Mouse (Mus musculus) MEL (cell line): ENCODE data around the gene Cd38. TPM values are rescaled to one million over a fixed set of nuclear protein-coding genes. Genes with fewer than 3 reads are reported as not detected.
A peak's percentile ranks its signal among the peaks of the same experiment; 100 is the strongest.

Source experiments
- DNase-seq: peaks from one replicate; pipeline ENCODE4 v3.0.0; 2011; ENCODE audit warnings: low read depth, low spot score
- H3K27ac ChIP-seq: 2 replicates; pipeline ENCODE4 v1.5.1; 2012; ENCODE audit warnings: low read depth, mild to moderate bottlenecking, control low read depth, low read length, moderate library complexity; ENCODE audit not compliant: control insufficient read depth
- H3K27me3 ChIP-seq, 2 experiments: fragments of 150-350 bp in 1 of 2; sonication (generic) in 1 of 2; 2 replicates each; pipeline ENCODE4 v1.6.1; 2012; ENCODE audit warnings: low read length in 2 of 2, mild to moderate bottlenecking in 2 of 2, improper control_type of control experiment in 1 of 2, moderate library complexity in 1 of 2; ENCODE audit not compliant: insufficient read depth in 2 of 2, control insufficient read depth in 1 of 2
- H3K36me3 ChIP-seq, 2 experiments: 2 replicates each; pipeline ENCODE4 v1.6.1; 2012 to 2014; ENCODE audit warnings: low read length in 2 of 2, improper control_type of control experiment in 1 of 2, inconsistent platforms in 1 of 2, mild to moderate bottlenecking in 1 of 2; ENCODE audit not compliant: insufficient read depth in 2 of 2, control insufficient read depth in 1 of 2
- H3K4me1 ChIP-seq, 2 experiments: fragments of 150-350 bp in 1 of 2; sonication (generic) in 1 of 2; 2 replicates each; pipeline ENCODE4 v1.6.1; 2012; ENCODE audit warnings: low read length in 2 of 2, improper control_type of control experiment in 1 of 2, mild to moderate bottlenecking in 1 of 2; ENCODE audit not compliant: insufficient read depth in 2 of 2, control insufficient read depth in 1 of 2
- H3K4me3 ChIP-seq, 2 experiments: fragments of 150-350 bp in 1 of 2; sonication (generic) in 1 of 2; 2 replicates each; pipeline ENCODE4 v1.5.1; 2012; ENCODE audit warnings: low read depth in 2 of 2, low read length in 2 of 2, mild to moderate bottlenecking in 2 of 2, moderate library complexity in 2 of 2, control low read depth in 1 of 2, improper control_type of control experiment in 1 of 2; ENCODE audit not compliant: control insufficient read depth in 1 of 2, insufficient read depth in 1 of 2
- H3K79me2 ChIP-seq: 2 replicates; pipeline ENCODE4 v1.6.1; 2012; ENCODE audit warnings: mild to moderate bottlenecking, low read length, moderate library complexity; ENCODE audit not compliant: control insufficient read depth, poor library complexity, insufficient read depth
- H3K9ac ChIP-seq: 2 replicates; pipeline ENCODE4 v1.6.1; 2012; ENCODE audit warnings: low read depth, mild to moderate bottlenecking, control low read depth, low read length, moderate library complexity; ENCODE audit not compliant: control insufficient read depth, poor library complexity, severe bottlenecking
- H3K9me3 ChIP-seq: fragments of 150-350 bp; sonication (generic); replicated peaks from 2 replicates; pipeline ENCODE4 v1.6.1; 2012; ENCODE audit warnings: mild to moderate bottlenecking, low read length, improper control_type of control experiment, moderate library complexity; ENCODE audit not compliant: insufficient read depth
- CTCF ChIP-seq, 3 experiments: IDR thresholded peaks in 2 of 3; conservative IDR thresholded peaks in 1 of 3; 2 replicates each; pipeline ENCODE4 v1.5.1; 2011 to 2012; ENCODE audit warnings: low read length in 3 of 3, low read depth in 2 of 3, mild to moderate bottlenecking in 2 of 3, improper control_type of control experiment in 1 of 3, inconsistent platforms in 1 of 3, mixed read lengths in 1 of 3, moderate library complexity in 1 of 3; ENCODE audit not compliant: control insufficient read depth in 1 of 3, insufficient read depth in 1 of 3, poor library complexity in 1 of 3, severe bottlenecking in 1 of 3
- HCFC1 ChIP-seq: IDR thresholded peaks from 2 replicates; pipeline ENCODE4 v1.6.1; 2012; ENCODE audit warnings: low read depth, mild to moderate bottlenecking, inconsistent platforms, low read length, improper control_type of control experiment, moderate library complexity
- MAX ChIP-seq: IDR thresholded peaks from 2 replicates; pipeline ENCODE4 v1.6.1; 2011; ENCODE audit warnings: low read length, improper control_type of control experiment
- MAZ ChIP-seq: IDR thresholded peaks from 2 replicates; pipeline ENCODE4 v1.6.1; 2012; ENCODE audit warnings: low read depth, mild to moderate bottlenecking, inconsistent platforms, low read length, improper control_type of control experiment
- RAD21 ChIP-seq: IDR thresholded peaks from 2 replicates; pipeline ENCODE4 v1.6.1; 2011; ENCODE audit warnings: mild to moderate bottlenecking, low read depth, low read length, improper control_type of control experiment
- SMC3 ChIP-seq: IDR thresholded peaks from 2 replicates; pipeline ENCODE4 v1.6.1; 2011; ENCODE audit warnings: low read depth, low read length, improper control_type of control experiment
- TCF12 ChIP-seq: IDR thresholded peaks from 2 replicates; pipeline ENCODE4 v1.6.1; 2014; ENCODE audit warnings: low read depth, mild to moderate bottlenecking, inconsistent platforms, low read length, improper control_type of control experiment, moderate library complexity
- UBTF ChIP-seq: IDR thresholded peaks from 2 replicates; pipeline ENCODE4 v1.6.1; 2012; ENCODE audit warnings: low read depth, mild to moderate bottlenecking, inconsistent platforms, low read length, improper control_type of control experiment, moderate library complexity, borderline replicate concordance; ENCODE audit not compliant: insufficient read depth
- ZNF384 ChIP-seq: IDR thresholded peaks from 2 replicates; pipeline ENCODE4 v1.6.1; 2012; ENCODE audit warnings: low read depth, mild to moderate bottlenecking, inconsistent platforms, low read length, improper control_type of control experiment
- polyA plus RNA-seq, 2 experiments: library from polyadenylated mRNA; stranded (reverse) in 1 of 2; unstranded in 1 of 2; fragments of >175 nt in 1 of 2; fragments of >200 nt in 1 of 2; gene quantifications; 2 replicates each; pipeline versions ENCODE4 v1.2.1 to v1.2.4; 2012; ENCODE audit warnings: low replicate concordance in 2 of 2, low read depth in 1 of 2; ENCODE audit not compliant: insufficient read length in 2 of 2, insufficient read depth in 1 of 2, missing spikeins in 1 of 2
- total RNA-seq: library from RNA; depleted of rRNA; stranded (reverse); fragments of 300-350 nt; gene quantifications from 2 replicates; pipeline ENCODE4 v1.2.3, GENCODE M21; 2012

Cd38 gene
- total and polyA plus RNA-seq, 3 experiments: not detected

DNA sequence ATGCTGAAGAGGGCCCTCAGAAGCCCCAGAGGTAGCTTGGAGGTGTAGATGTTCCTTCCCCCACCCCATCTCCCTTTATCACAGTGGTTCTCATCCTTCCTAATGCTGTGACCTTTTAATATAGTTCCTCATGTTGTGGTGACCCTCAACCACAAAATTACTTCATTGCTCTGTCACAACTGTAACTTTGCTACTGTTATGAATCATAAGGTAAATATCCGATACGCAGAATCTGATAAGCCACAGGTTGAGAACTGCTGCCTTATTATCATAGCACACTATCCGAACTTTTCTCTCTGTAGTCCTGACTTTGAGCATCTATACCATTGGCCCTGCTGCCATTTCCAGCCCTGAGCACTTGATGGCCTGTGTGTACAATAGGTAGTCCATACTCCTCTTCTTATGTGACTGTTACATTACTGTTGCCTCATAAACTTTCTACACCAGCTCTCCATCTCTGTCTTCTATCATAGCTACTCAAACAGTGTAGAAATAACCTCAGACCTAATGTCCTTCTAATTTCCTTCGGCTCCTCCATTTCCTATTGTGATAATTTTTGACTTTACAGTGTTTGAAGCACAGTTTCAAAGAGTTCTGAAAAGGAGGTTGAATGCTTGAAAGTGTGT, 47.0 kb downstream of the Cd38 start:
- TF ChIP-seq RAD21 (no peak), HCFC1 (no peak), MAZ (no peak), SMC3 (no peak), ZNF384 (no peak)
- no peaks in the 10 kb centered on the region for H3K79me2 ChIP-seq
- no peaks in the 10 kb centered on the region for H3K27me3 ChIP-seq
- no peaks in the 10 kb centered on the region for H3K9me3 ChIP-seq
- H3K4me1 ChIP-seq: no peaks in the 10 kb centered on the region
- no peak overlapping the region for H3K27ac ChIP-seq
- H3K9ac ChIP-seq: no peak overlapping the region
- no peak for DNase-seq
- no peaks in the 10 kb centered on the region for H3K36me3 ChIP-seq
- no peak overlapping the region for H3K4me3 ChIP-seq

DNA sequence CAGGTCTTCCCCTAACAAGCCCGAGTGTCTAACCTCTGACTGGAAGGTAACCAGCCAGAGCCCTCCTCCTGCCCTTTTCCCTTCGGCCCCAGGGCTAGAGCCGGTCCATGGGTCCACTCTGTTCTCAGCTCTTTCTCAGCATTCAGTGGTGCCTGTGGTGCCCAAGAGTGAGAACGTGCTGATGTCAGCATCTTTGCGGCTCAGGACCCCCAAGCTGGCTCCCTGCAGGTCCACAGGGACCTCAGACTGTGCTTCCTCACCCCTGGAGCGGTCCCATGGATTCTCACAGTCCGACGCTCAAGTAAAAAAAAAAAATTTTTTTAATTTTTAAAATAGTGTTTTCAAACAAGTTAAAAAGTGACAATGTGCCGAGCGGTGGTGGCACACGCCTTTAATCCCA, 53.5 kb downstream of the Cd38 start:
- H3K36me3 ChIP-seq: no peaks in the 10 kb centered on the region
- no peaks in the 10 kb centered on the region for H3K79me2 ChIP-seq
- no peak for TF ChIP-seq MAX
- H3K27ac ChIP-seq: no peak overlapping the region
- no peak for DNase-seq
- H3K4me3 ChIP-seq: no peak overlapping the region
- no peaks in the 10 kb centered on the region for H3K27me3 ChIP-seq
- no peaks in the 10 kb centered on the region for H3K4me1 ChIP-seq
- H3K9me3 ChIP-seq: no peaks in the 10 kb centered on the region
- no peak overlapping the region for H3K9ac ChIP-seq

DNA sequence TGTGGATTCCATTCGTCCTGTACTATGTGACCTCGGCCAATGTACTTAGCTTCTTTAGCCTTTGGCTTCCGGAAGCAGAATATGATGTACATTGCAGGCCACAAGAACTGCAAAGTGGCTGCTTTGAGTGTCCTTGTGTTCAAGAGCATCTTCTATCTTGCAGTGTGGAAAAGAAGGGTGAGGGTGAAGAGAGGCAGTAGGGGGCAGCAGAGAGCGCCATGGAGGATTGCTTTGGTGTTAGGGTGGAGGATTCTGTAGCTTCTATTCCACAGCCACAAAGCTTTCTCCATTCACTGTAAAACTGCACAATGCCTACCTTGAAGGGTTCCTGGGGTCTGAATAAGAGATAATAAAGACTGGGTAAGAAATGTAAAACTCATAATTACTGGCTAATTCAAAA, 55.6 kb downstream of the Cd38 start:
- Histone ChIP-seq H3K27ac (no peak overlapping the region), H3K9ac (no peak overlapping the region), H3K9me3 (no peaks in the 10 kb centered on the region), H3K4me1 (no peaks in the 10 kb centered on the region), H3K4me3 (no peak overlapping the region), H3K27me3 (no peaks in the 10 kb centered on the region), H3K36me3 (no peaks in the 10 kb centered on the region), H3K79me2 (no peaks in the 10 kb centered on the region)
- DNase-seq: no peak
- TF ChIP-seq CTCF (IDR thresholded peaks at IDR 0.05 in 2 of 3, conservative IDR thresholded peaks at IDR 0.05 in 1 of 3; ENCODE audit: control insufficient read depth in 1 of 3, insufficient read depth in 1 of 3, low read depth in 2 of 3, low read length in 3 of 3, poor library complexity in 1 of 3, severe bottlenecking in 1 of 3) (peak in 2 of 3 experiments; percentile 15 to 19; a peak in 3 of 6 replicates), TCF12 (no peak)

DNA sequence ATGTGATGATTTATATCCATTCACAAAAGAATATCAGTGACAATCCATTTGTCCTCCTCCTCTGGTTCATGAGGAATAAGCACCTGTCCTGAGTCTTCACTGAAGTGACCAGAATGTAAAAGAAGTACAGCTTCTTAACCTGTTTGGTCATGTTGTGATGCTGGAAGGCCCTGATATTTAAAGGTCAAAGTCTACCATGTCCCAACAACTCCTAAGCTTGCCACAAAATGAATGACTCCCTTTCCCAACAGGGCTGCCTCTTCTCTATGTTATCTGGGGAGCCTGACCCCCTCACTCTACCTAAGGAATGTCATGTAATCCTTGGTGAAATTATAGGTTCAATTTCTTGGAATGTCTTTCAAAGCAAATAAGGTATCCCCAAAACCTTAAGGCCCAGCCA, 59.4 kb downstream of the Cd38 start:
- H3K27me3 ChIP-seq: no peaks in the 10 kb centered on the region; a peak in 1 of 4 replicates
- H3K4me1 ChIP-seq: no peaks in the 10 kb centered on the region
- no peak for DNase-seq
- TF ChIP-seq UBTF: no peak
- H3K9ac ChIP-seq: no peak overlapping the region
- H3K79me2 ChIP-seq: no peaks in the 10 kb centered on the region
- no peak overlapping the region for H3K27ac ChIP-seq
- no peak overlapping the region for H3K4me3 ChIP-seq
- H3K9me3 ChIP-seq: no peaks in the 10 kb centered on the region
- H3K36me3 ChIP-seq: no peaks in the 10 kb centered on the region
